Comparison of ENCODE assay signal across 11 mouse cellular contexts in genomic region chr7:126276297-126276696, GRCm38 (mm10). TPM values are rescaled to one million over a fixed set of nuclear protein-coding genes. Genes with fewer than 3 reads are reported as not detected.
DNase-seq lines count a peak whose midpoint lies in the region; ATAC-seq and TF ChIP-seq lines count a peak whose summit lies in the region.
"Had no signal": no experiment of that assay in that cellular context is flagged by ENCODE, and none has a peak within 500 bp of the region (broad histone marks: within the 10 kb centered on the region; RNA-seq: fewer than 3 reads in every experiment).

No protein-coding gene starts in this region.

- no peak for DNase-seq in forebrain, postnatal 0 days
- DNase-seq in adrenal gland, postnatal 25 days, result no peak
- DNase-seq in lung, postnatal 0 days (ENCODE audit: low spot score), result no peak
- DNase-seq: gastrocnemius, postnatal 36 days had no signal

- H3K27ac ChIP-seq in brown adipose tissue, adult 24 weeks (replicated peaks; ENCODE audit: low read depth, low read length), result peak overlapping the region; percentile 19; the same call in 1 of the 2 replicates
- H3K27ac ChIP-seq in forebrain, postnatal 0 days (ENCODE audit: low read depth, low read length), result no peak overlapping the region
- H3K27ac ChIP-seq in midbrain, embryonic 13.5 days, result peak overlapping the region; percentile 16; the same call in 1 of the 2 replicates
- no peak overlapping the region for H3K27ac ChIP-seq in lung, postnatal 0 days (ENCODE audit: low read length)
- H3K27ac ChIP-seq: liver, embryonic 14.5 days had no signal

- peaks cover 90% of the 10 kb centered on the region for H3K4me1 ChIP-seq in E14TG2a.4 (replicated peaks; ENCODE audit: low read depth, low read length)
- peaks cover 36% of the 10 kb centered on the region for H3K4me1 ChIP-seq in brown adipose tissue, adult 24 weeks (ENCODE audit: control insufficient read depth, insufficient read depth, insufficient read length, low read length)
- peaks cover 35% of the 10 kb centered on the region for H3K4me1 ChIP-seq in forebrain, postnatal 0 days (ENCODE audit: insufficient read depth)
- peaks cover 78% of the 10 kb centered on the region for H3K4me1 ChIP-seq in midbrain, embryonic 13.5 days (replicated peaks)
- peaks cover 16% of the 10 kb centered on the region for H3K4me1 ChIP-seq in lung, postnatal 0 days (ENCODE audit: insufficient read depth, low read depth, low read length)

- 39% methylated on average over 6 of the region's 6 CpGs for WGBS in forebrain, postnatal 0 days
- WGBS in midbrain, embryonic 13.5 days, result 46% methylated on average over 6 of the region's 6 CpGs
- 64% methylated on average over 6 of the region's 6 CpGs for WGBS in lung, postnatal 0 days

- H3K36me3 ChIP-seq in E14TG2a.4 (ENCODE audit: insufficient read depth, low read length), result peaks cover 73% of the 10 kb centered on the region
- peaks cover 19% of the 10 kb centered on the region; the same call in 1 of the 2 replicates for H3K36me3 ChIP-seq in forebrain, postnatal 0 days (ENCODE audit: insufficient read depth)
- peaks cover 69% of the 10 kb centered on the region for H3K36me3 ChIP-seq in midbrain, embryonic 13.5 days
- H3K36me3 ChIP-seq in lung, postnatal 0 days (ENCODE audit: insufficient read depth, low read length), result no peaks in the 10 kb centered on the region

- no peaks in the 10 kb centered on the region for H3K9me3 ChIP-seq in E14TG2a.4 (ENCODE audit: low read length)
- no peaks in the 10 kb centered on the region for H3K9me3 ChIP-seq in forebrain, postnatal 0 days (ENCODE audit: low read length)
- no peaks in the 10 kb centered on the region for H3K9me3 ChIP-seq in midbrain, embryonic 13.5 days
- H3K9me3 ChIP-seq in lung, postnatal 0 days (ENCODE audit: low read length), result no peaks in the 10 kb centered on the region
- H3K9me3 ChIP-seq: megakaryocyte, embryonic 14.5 days had no signal

- H3K4me3 ChIP-seq in E14TG2a.4 (replicated peaks; ENCODE audit: low read length), result peak overlapping the region; percentile 99; the same call in 1 of the 2 replicates
- no peak overlapping the region for H3K4me3 ChIP-seq in brown adipose tissue, adult 24 weeks (ENCODE audit: insufficient read depth, low read depth, low read length)
- H3K4me3 ChIP-seq in forebrain, postnatal 0 days (ENCODE audit: low read depth, low read length), result peak overlapping the region; percentile 76
- peak overlapping the region; percentile 100 for H3K4me3 ChIP-seq in midbrain, embryonic 13.5 days (replicated peaks)
- H3K4me3 ChIP-seq in lung, postnatal 0 days (ENCODE audit: low read depth, low read length), result no peak overlapping the region
- H3K4me3 ChIP-seq: megakaryocyte, embryonic 14.5 days had no signal

- peak overlapping the region; percentile 80 for H3K4me2 ChIP-seq in forebrain, postnatal 0 days (ENCODE audit: low read depth)
- H3K4me2 ChIP-seq in midbrain, embryonic 13.5 days (replicated peaks), result peak overlapping the region; percentile 99
- no peak overlapping the region for H3K4me2 ChIP-seq in lung, postnatal 0 days (replicated peaks; ENCODE audit: low read depth, low read length)

- no peak for ATAC-seq in forebrain, postnatal 0 days
- ATAC-seq in midbrain, embryonic 13.5 days, result no peak
- no peak for ATAC-seq in lung, postnatal 0 days
- ATAC-seq in cerebellum, adult (ENCODE audit: insufficient number of reproducible peaks, low FRiP score, low TSS enrichment), result no peak
- ATAC-seq: intestine, postnatal 0 days had no signal

- no peak for TF ChIP-seq CTCF in E14TG2a.4 (conservative IDR thresholded peaks at IDR 0.05; ENCODE audit: low read length)
- TF ChIP-seq CTCF in forebrain, postnatal 0 days (IDR thresholded peaks at IDR 0.05; ENCODE audit: low read depth), result no peak
- TF ChIP-seq CTCF in lung, postnatal 0 days (IDR thresholded peaks at IDR 0.05), result no peak

- peak overlapping the region; percentile 99 for H3K9ac ChIP-seq in forebrain, postnatal 0 days
- peak overlapping the region; percentile 100 for H3K9ac ChIP-seq in midbrain, embryonic 13.5 days (replicated peaks)
- no peak overlapping the region for H3K9ac ChIP-seq in lung, postnatal 0 days (replicated peaks; ENCODE audit: low read depth)
- H3K9ac ChIP-seq: liver, embryonic 14.5 days had no signal

- no peaks in the 10 kb centered on the region for H3K27me3 ChIP-seq in E14TG2a.4 (ENCODE audit: insufficient read depth, low read length)
- H3K27me3 ChIP-seq in forebrain, postnatal 0 days (ENCODE audit: insufficient read depth, low read length), result no peaks in the 10 kb centered on the region
- no peaks in the 10 kb centered on the region for H3K27me3 ChIP-seq in midbrain, embryonic 13.5 days
- no peaks in the 10 kb centered on the region for H3K27me3 ChIP-seq in lung, postnatal 0 days (replicated peaks; ENCODE audit: insufficient read depth, low read length)

- no peak for TF ChIP-seq EP300 in lung, postnatal 0 days (IDR thresholded peaks at IDR 0.05)

RNA-seq across cellular contexts. Expression of gene Sbk1, which starts 3.9 kb away (rescaled TPM):
- 53.6 and 76.7 TPM in 2 replicates for polyA plus RNA-seq in brown adipose tissue, adult 24 weeks (2012; ENCODE audit: insufficient read depth, insufficient read length, missing spikeins)
- 445 and 497 TPM in 2 replicates for total RNA-seq in forebrain, postnatal 0 days (2014; rRNA removed)
- 204 and 224 TPM in 2 replicates for polyA plus RNA-seq in forebrain, postnatal 0 days (2015; fragmentation: Nextera tagmentation; extraction: Ambion mirVana)
- 238 and 300 TPM in 2 replicates for polyA plus RNA-seq in midbrain, embryonic 13.5 days (2015; fragmentation: Nextera tagmentation; extraction: Ambion mirVana)
- total RNA-seq in adrenal gland, postnatal 25 days (2021), result 72.1 and 102 TPM in 2 replicates
- polyA plus RNA-seq in lung, postnatal 0 days (2015; fragmentation: Nextera tagmentation; extraction: Ambion mirVana), result 5.5 and 5.7 TPM in 2 replicates

Comparison
In these comparisons a context has a peak if more than half of its experiments do, and no peak if none do; other contexts are left out.
1. H3K4me3 ChIP-seq: peak in E14TG2a.4 (single experiment), forebrain, postnatal 0 days (single experiment) and midbrain, embryonic 13.5 days (single experiment); none in brown adipose tissue, adult 24 weeks (single experiment) and lung, postnatal 0 days (single experiment).
2. H3K27ac ChIP-seq: peak in brown adipose tissue, adult 24 weeks (single experiment) and midbrain, embryonic 13.5 days (single experiment); none in forebrain, postnatal 0 days (single experiment) and lung, postnatal 0 days (single experiment).